Mouse (Mus musculus): ENCODE measurements around the gene Rab22a. TPM values are rescaled to one million over a fixed set of nuclear protein-coding genes. Genes with fewer than 3 reads are reported as not detected.
"Not testable (repeated sequence)": the region's sequence is repeated elsewhere in the genome, so short reads cannot be mapped to it uniquely, and the experiment has no call there.

Rab22a gene
- polyA plus RNA-seq, 1 experiment from 2014 or later = 35.5 TPM

DNA sequence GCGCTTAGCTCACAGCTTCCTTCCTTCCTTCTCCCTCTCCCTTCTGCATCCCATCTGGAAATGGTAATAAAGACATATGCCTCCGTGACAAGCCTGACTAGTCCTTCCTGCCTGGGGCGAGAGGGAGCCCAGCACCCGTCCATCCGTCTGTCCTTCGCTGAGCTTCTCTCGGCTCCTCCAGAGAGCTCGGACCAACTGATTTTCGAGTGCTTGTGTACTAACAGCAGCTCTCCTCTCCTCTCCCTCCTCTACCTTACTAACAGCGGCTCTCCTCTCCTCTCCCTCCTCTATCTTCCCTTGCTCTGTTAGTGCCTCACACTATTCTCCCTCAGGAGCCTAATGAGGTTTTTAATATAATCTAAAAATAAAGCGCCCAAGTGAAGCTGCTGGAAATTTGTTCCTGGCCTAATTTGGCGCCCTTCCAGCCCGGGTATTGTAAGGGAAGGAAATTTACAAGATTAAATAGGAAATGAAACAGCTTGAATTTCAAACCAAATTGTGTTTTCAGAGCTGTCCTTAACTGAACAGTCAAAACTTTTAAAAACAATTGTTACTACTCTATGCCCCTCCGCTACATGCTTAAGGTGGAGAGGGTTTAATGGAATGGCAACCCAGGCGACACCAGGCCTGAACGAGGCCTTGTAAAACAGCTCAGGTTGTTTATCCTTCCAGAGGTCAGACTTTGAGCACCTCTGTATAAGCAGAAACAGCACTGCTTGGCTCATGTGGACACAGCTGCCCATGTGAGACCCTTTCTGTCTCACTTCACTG is 42.7 kb downstream of the Rab22a start:
- H3K4me3 ChIP-seq (ENCODE audit: low read depth, low read length) = no peak overlapping the region
- H3K9ac ChIP-seq (replicated peaks; ENCODE audit: low read depth, low read length) = no peak overlapping the region
- 55% methylated on average over 16 of the region's 16 CpGs for WGBS
- no peak for ATAC-seq (ENCODE audit: insufficient number of reproducible peaks, insufficient read depth, low FRiP score, low read depth)
- no peak overlapping the region for H3K4me2 ChIP-seq (replicated peaks; ENCODE audit: low read depth, low read length)
- H3K36me3 ChIP-seq (ENCODE audit: control insufficient read depth, insufficient read depth, low read length) = peaks cover 35% of the 10 kb centered on the region
- H3K9me3 ChIP-seq (ENCODE audit: control insufficient read depth, low read depth, low read length) = no peaks in the 10 kb centered on the region
- peaks cover 9% of the 10 kb centered on the region for H3K4me1 ChIP-seq (ENCODE audit: control insufficient read depth, insufficient read depth, low read length)
- H3K27me3 ChIP-seq (ENCODE audit: control insufficient read depth, insufficient read depth, low read length) = no peaks in the 10 kb centered on the region
- peak overlapping the region; percentile 68; the same call in 1 of the 2 replicates for H3K27ac ChIP-seq (ENCODE audit: low read length)

DNA sequence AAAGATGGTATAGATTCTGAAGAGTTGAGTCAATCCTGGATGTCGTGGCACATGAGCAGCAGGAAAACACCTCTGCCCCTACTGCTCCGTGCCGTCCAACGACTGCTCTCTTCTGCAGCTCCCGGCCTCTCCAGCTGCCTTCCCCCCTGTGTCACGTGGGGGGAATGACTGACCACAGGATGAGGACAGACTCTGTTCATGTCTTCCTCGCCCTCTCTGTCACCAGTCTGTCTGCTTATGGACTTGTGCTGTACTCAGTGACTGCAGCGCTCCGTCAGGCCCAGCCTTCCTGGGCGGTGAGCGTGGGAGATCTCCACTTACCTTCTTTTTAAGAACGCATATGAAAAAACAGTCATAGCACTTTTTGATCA is 43.3 kb downstream of the Rab22a start:
- 84% methylated on average over 12 of the region's 12 CpGs for WGBS
- peaks cover 9% of the 10 kb centered on the region for H3K4me1 ChIP-seq (ENCODE audit: control insufficient read depth, insufficient read depth, low read length)
- no peak overlapping the region for H3K9ac ChIP-seq (replicated peaks; ENCODE audit: low read depth, low read length)
- no peak overlapping the region for H3K4me3 ChIP-seq (ENCODE audit: low read depth, low read length)
- H3K9me3 ChIP-seq (ENCODE audit: control insufficient read depth, low read depth, low read length) = no peaks in the 10 kb centered on the region
- ATAC-seq (ENCODE audit: insufficient number of reproducible peaks, insufficient read depth, low FRiP score, low read depth) = no peak
- H3K36me3 ChIP-seq (ENCODE audit: control insufficient read depth, insufficient read depth, low read length) = peaks cover 29% of the 10 kb centered on the region
- H3K27ac ChIP-seq (ENCODE audit: low read length) = peak overlapping the region; percentile 33; the same call in 1 of the 2 replicates
- H3K4me2 ChIP-seq (replicated peaks; ENCODE audit: low read depth, low read length) = no peak overlapping the region
- H3K27me3 ChIP-seq (ENCODE audit: control insufficient read depth, insufficient read depth, low read length) = no peaks in the 10 kb centered on the region

DNA sequence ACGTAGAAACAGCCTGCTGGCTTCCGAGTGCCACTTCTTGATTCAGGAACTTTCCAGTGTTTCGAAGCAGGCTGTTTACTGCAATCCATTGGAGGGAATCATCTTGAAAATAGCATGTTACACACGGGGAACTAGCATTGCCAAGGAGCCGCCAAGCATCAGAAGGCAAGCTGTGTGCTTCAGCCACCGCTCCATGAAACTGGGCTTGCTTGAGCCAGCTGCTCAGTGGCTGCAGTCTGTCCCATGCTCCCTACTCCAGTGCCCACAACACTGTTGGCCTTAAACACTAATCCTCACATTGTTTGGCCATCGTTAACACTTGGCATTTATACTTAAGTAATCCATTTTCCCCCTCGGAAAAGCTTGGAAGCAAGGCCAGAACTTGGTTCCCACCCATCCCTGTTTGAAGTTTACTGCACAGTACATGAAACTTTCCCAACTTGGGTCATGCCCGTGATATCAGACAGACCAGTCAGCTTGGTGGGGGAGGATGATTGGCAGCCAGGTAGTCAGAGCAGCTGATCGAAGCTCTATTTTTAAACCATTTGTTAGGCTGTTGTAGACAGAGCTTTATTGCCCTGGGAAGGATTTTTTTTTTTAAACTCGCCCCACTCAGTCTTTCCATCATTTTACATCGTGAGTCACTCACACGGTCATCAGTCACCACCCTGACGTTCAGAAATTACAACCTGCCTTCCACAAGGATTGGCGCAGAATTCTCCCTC is 46.4 kb downstream of the Rab22a start:
- Histone ChIP-seq H3K4me3 (ENCODE audit: low read depth, low read length) (no peak overlapping the region), H3K4me1 (ENCODE audit: control insufficient read depth, insufficient read depth, low read length) (peaks cover 9% of the 10 kb centered on the region), H3K4me2 (replicated peaks; ENCODE audit: low read depth, low read length) (no peak overlapping the region), H3K27ac (ENCODE audit: low read length) (no peak overlapping the region), H3K9me3 (ENCODE audit: control insufficient read depth, low read depth, low read length) (no peaks in the 10 kb centered on the region), H3K36me3 (ENCODE audit: control insufficient read depth, insufficient read depth, low read length) (peaks cover 10% of the 10 kb centered on the region), H3K9ac (replicated peaks; ENCODE audit: low read depth, low read length) (no peak overlapping the region), H3K27me3 (ENCODE audit: control insufficient read depth, insufficient read depth, low read length) (no peaks in the 10 kb centered on the region)
- WGBS = 80% methylated on average over 15 of the region's 15 CpGs
- ATAC-seq (ENCODE audit: insufficient number of reproducible peaks, insufficient read depth, low FRiP score, low read depth) = no peak

DNA sequence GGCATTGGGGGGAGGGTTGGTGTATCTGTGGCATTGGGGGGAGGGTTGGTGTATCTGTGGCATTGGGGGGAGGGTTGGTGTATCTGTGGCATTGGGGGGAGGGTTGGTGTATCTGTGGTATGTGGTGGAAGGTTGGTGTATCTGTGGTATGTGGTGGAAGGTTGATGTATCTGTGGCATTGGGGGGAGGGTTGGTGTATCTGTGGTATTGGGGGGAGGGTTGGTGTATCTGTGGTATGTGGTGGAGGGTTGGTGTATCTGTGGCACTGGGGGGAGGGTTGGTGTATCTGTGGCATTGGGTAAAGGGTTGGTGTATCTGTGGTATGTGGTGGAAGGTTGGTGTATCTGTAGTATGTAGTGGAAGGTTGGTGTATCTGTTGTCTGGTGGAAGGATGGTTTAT is 48.1 kb downstream of the Rab22a start:
- not testable (repeated sequence) for H3K4me3 ChIP-seq (ENCODE audit: low read depth, low read length); H3K9ac ChIP-seq (replicated peaks; ENCODE audit: low read depth, low read length); H3K9me3 ChIP-seq (ENCODE audit: control insufficient read depth, low read depth, low read length); H3K36me3 ChIP-seq (ENCODE audit: control insufficient read depth, insufficient read depth, low read length); ATAC-seq (ENCODE audit: insufficient number of reproducible peaks, insufficient read depth, low FRiP score, low read depth); H3K27me3 ChIP-seq (ENCODE audit: control insufficient read depth, insufficient read depth, low read length); H3K4me2 ChIP-seq (replicated peaks; ENCODE audit: low read depth, low read length); H3K27ac ChIP-seq (ENCODE audit: low read length); H3K4me1 ChIP-seq (ENCODE audit: control insufficient read depth, insufficient read depth, low read length)

DNA sequence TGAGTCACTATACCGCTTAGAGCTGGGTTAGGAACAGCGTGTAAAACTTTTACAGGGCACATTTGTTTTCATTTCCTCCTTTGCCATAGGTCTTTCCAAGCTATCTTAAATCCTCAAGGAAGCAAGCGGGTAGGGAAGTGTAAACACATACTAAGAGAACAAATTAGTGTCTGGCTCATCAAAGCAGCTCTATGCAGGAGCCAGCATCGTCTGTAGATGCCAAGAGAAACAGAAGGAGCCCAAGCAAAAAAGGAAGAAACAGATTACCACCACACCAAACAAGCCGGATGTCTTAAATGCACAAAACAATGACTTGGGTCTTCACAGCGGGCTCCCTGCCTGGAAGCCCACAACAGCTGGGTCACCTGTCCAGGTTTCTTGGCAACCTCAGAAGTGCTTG is 50.6 kb downstream of the Rab22a start:
- 57% methylated on average over 6 of the region's 6 CpGs for WGBS
- peaks cover 4% of the 10 kb centered on the region; the same call in 1 of the 2 replicates for H3K4me1 ChIP-seq (ENCODE audit: control insufficient read depth, insufficient read depth, low read length)
- H3K4me3 ChIP-seq (ENCODE audit: low read depth, low read length) = no peak overlapping the region
- H3K36me3 ChIP-seq (ENCODE audit: control insufficient read depth, insufficient read depth, low read length) = no peaks in the 10 kb centered on the region
- no peaks in the 10 kb centered on the region for H3K27me3 ChIP-seq (ENCODE audit: control insufficient read depth, insufficient read depth, low read length)
- ATAC-seq (ENCODE audit: insufficient number of reproducible peaks, insufficient read depth, low FRiP score, low read depth) = no peak
- no peak overlapping the region for H3K9ac ChIP-seq (replicated peaks; ENCODE audit: low read depth, low read length)
- H3K4me2 ChIP-seq (replicated peaks; ENCODE audit: low read depth, low read length) = no peak overlapping the region
- H3K27ac ChIP-seq (ENCODE audit: low read length) = no peak overlapping the region
- H3K9me3 ChIP-seq (ENCODE audit: control insufficient read depth, low read depth, low read length) = no peaks in the 10 kb centered on the region

DNA sequence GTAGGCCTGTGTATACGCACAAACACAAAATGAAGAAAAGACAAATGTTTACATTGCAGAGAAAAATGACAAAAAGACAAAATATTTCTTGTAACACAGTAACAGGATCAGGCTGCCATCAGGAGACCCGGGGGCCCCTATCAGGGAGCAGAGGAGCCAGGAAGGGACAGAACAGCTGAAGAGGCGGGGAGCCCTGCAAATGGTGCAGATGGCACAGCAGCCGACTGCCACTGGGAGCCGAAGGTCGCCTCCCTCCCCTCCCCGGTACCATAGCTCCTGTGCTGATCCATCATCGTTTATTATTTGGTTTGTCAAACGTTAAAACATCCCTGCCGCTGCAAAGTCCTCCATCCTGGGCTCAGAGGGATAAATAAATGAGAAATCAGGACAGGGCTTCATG is 53.1 kb downstream of the Rab22a start:
- no peak overlapping the region for H3K27ac ChIP-seq (ENCODE audit: low read length)
- no peaks in the 10 kb centered on the region for H3K36me3 ChIP-seq (ENCODE audit: control insufficient read depth, insufficient read depth, low read length)
- H3K27me3 ChIP-seq (ENCODE audit: control insufficient read depth, insufficient read depth, low read length) = no peaks in the 10 kb centered on the region
- H3K9ac ChIP-seq (replicated peaks; ENCODE audit: low read depth, low read length) = no peak overlapping the region
- peaks cover 4% of the 10 kb centered on the region; the same call in 1 of the 2 replicates for H3K4me1 ChIP-seq (ENCODE audit: control insufficient read depth, insufficient read depth, low read length)
- no peaks in the 10 kb centered on the region for H3K9me3 ChIP-seq (ENCODE audit: control insufficient read depth, low read depth, low read length)
- 8% methylated on average over 10 of the region's 10 CpGs for WGBS
- H3K4me2 ChIP-seq (replicated peaks; ENCODE audit: low read depth, low read length) = no peak overlapping the region
- no peak overlapping the region for H3K4me3 ChIP-seq (ENCODE audit: low read depth, low read length)
- no peak for ATAC-seq (ENCODE audit: insufficient number of reproducible peaks, insufficient read depth, low FRiP score, low read depth)

DNA sequence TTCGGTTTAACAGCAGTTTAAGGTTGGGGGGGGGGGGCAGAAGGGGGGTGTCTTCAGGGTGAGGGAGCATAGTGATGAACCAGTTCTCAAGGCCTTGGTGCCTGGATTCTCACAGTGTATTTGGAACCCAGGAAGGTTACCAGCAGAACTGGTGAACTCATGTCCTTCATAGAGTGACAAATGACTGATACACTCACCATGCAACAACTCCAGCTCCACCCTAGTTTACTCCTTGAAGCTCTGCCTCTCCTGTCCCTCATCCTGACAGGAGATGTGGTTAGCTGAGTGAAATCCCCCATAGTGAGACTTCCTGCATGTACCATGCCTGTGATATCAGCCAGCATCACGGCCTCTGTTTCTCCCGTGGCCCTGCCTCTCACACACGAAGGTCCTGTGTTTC is 53.7 kb downstream of the Rab22a start:
- H3K27me3 ChIP-seq (ENCODE audit: control insufficient read depth, insufficient read depth, low read length) = no peaks in the 10 kb centered on the region
- H3K4me3 ChIP-seq (ENCODE audit: low read depth, low read length) = no peak overlapping the region
- no peak overlapping the region for H3K4me2 ChIP-seq (replicated peaks; ENCODE audit: low read depth, low read length)
- 65% methylated on average over 4 of the region's 4 CpGs for WGBS
- no peak overlapping the region for H3K9ac ChIP-seq (replicated peaks; ENCODE audit: low read depth, low read length)
- H3K36me3 ChIP-seq (ENCODE audit: control insufficient read depth, insufficient read depth, low read length) = no peaks in the 10 kb centered on the region
- no peak for ATAC-seq (ENCODE audit: insufficient number of reproducible peaks, insufficient read depth, low FRiP score, low read depth)
- peaks cover 4% of the 10 kb centered on the region; the same call in 1 of the 2 replicates for H3K4me1 ChIP-seq (ENCODE audit: control insufficient read depth, insufficient read depth, low read length)
- H3K9me3 ChIP-seq (ENCODE audit: control insufficient read depth, low read depth, low read length) = no peaks in the 10 kb centered on the region
- H3K27ac ChIP-seq (ENCODE audit: low read length) = no peak overlapping the region

DNA sequence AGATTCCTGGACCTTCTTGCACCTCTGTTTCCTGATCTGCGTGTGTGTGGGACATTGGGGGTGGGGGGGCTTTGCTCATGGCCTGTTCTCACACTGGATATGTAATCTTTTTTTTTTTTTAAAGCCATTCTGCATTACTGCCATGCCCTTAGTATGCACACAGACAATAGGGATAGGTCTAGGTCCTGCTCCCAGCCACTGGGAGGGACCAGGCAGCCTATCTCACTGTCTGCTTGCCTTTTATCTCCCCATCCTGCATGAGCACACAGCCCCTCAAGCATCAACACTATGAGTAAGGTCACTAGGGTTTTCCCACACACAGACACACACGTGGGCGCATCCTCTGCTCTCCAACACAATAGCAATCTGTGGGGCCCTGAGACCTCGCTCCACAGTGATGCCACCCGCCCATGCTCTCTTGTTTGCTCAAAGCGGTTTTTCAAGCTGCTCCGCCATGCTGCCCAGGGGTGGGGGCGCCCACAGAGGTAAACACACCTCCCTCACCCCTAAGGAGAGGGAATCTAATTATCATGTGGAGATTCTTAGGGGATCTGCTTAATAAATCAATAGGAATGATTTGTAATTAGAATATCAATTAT is 55.2 kb downstream of the Rab22a start:
- ATAC-seq (ENCODE audit: insufficient number of reproducible peaks, insufficient read depth, low FRiP score, low read depth) = no peak
- no peaks in the 10 kb centered on the region for H3K27me3 ChIP-seq (ENCODE audit: control insufficient read depth, insufficient read depth, low read length)
- H3K9ac ChIP-seq (replicated peaks; ENCODE audit: low read depth, low read length) = no peak overlapping the region
- no peaks in the 10 kb centered on the region for H3K36me3 ChIP-seq (ENCODE audit: control insufficient read depth, insufficient read depth, low read length)
- WGBS = 71% methylated on average over 8 of the region's 8 CpGs
- H3K27ac ChIP-seq (ENCODE audit: low read length) = no peak overlapping the region
- no peak overlapping the region for H3K4me2 ChIP-seq (replicated peaks; ENCODE audit: low read depth, low read length)
- peaks cover 4% of the 10 kb centered on the region; the same call in 1 of the 2 replicates for H3K4me1 ChIP-seq (ENCODE audit: control insufficient read depth, insufficient read depth, low read length)
- H3K4me3 ChIP-seq (ENCODE audit: low read depth, low read length) = no peak overlapping the region
- no peaks in the 10 kb centered on the region for H3K9me3 ChIP-seq (ENCODE audit: control insufficient read depth, low read depth, low read length)

Measured in stomach, embryonic 14.5 days (tissue).